Mouse (Mus musculus) splenic B cell, adult 2 months (primary cell): ENCODE results near the gene Nfib.

Source experiments
- DNase-seq: peaks from one replicate; pipeline ENCODE4 v3.0.0-alpha.2; 2011; ENCODE audit warnings: low read depth, low spot score
- H3K27me3 ChIP-seq: 2 replicates; pipeline ENCODE4 v1.6.1; 2012; ENCODE audit warnings: mild to moderate bottlenecking, low read length, moderate library complexity, mixed read lengths; ENCODE audit not compliant: control insufficient read depth, poor library complexity, insufficient read depth, severe bottlenecking
- H3K36me3 ChIP-seq: 2 replicates; pipeline ENCODE4 v1.6.1; 2012; ENCODE audit warnings: mild to moderate bottlenecking, low read length, moderate library complexity, mixed read lengths; ENCODE audit not compliant: control insufficient read depth, poor library complexity, insufficient read depth, severe bottlenecking

Nfib gene

GRCm38 (mm10) chr4:82443441-82443840, 262.1 kb downstream of the Nfib start:
- H3K36me3 ChIP-seq: no peaks in the 10 kb centered on the region
- no peak for DNase-seq
- no peaks in the 10 kb centered on the region; the same call in 1 of the 2 replicates for H3K27me3 ChIP-seq

GRCm38 (mm10) chr4:82443003-82443402, 262.5 kb downstream of the Nfib start:
- no peak for DNase-seq
- Histone ChIP-seq H3K27me3 (no peaks in the 10 kb centered on the region; the same call in 1 of the 2 replicates), H3K36me3 (no peaks in the 10 kb centered on the region)

- DNase-seq: no peak
These were observed 264.9 kb downstream of the Nfib start for GRCm38 (mm10) chr4:82440606-82441005.

GRCm38 (mm10) chr4:82439813-82440212, 265.7 kb downstream of the Nfib start:
- DNase-seq: no peak
- H3K27me3 ChIP-seq: no peaks in the 10 kb centered on the region
- H3K36me3 ChIP-seq: no peaks in the 10 kb centered on the region

More at GRCm38 (mm10) chr4:82440606-82441005, 264.9 kb downstream of the Nfib start:
- H3K27me3 ChIP-seq: no peaks in the 10 kb centered on the region
- H3K36me3 ChIP-seq: no peaks in the 10 kb centered on the region

- no peaks in the 10 kb centered on the region for H3K27me3 ChIP-seq
- no peaks in the 10 kb centered on the region for H3K36me3 ChIP-seq
- DNase-seq: no peak
These were observed 266.9 kb downstream of the Nfib start for GRCm38 (mm10) chr4:82438631-82439030.

GRCm38 (mm10) chr4:82437533-82438318, 267.8 kb downstream of the Nfib start:
- Histone ChIP-seq H3K27me3 (no peaks in the 10 kb centered on the region), H3K36me3 (no peaks in the 10 kb centered on the region)
- no peak for DNase-seq

GRCm38 (mm10) chr4:82436656-82437055, 268.9 kb downstream of the Nfib start:
- DNase-seq: no peak
- Histone ChIP-seq H3K36me3 (no peaks in the 10 kb centered on the region), H3K27me3 (no peaks in the 10 kb centered on the region)

- no peak for DNase-seq
- Histone ChIP-seq H3K36me3 (no peaks in the 10 kb centered on the region), H3K27me3 (no peaks in the 10 kb centered on the region)
These were observed 269.8 kb downstream of the Nfib start for GRCm38 (mm10) chr4:82435716-82436115.

GRCm38 (mm10) chr4:82433926-82434705, 271.4 kb downstream of the Nfib start:
- H3K27me3 ChIP-seq: no peaks in the 10 kb centered on the region
- H3K36me3 ChIP-seq: no peaks in the 10 kb centered on the region
- no peak for DNase-seq

- no peak for DNase-seq
- no peaks in the 10 kb centered on the region for H3K36me3 ChIP-seq
- H3K27me3 ChIP-seq: no peaks in the 10 kb centered on the region
These were observed 273.7 kb downstream of the Nfib start for GRCm38 (mm10) chr4:82431831-82432230.

GRCm38 (mm10) chr4:82430802-82431201, 274.7 kb downstream of the Nfib start:
- Histone ChIP-seq H3K27me3 (no peaks in the 10 kb centered on the region), H3K36me3 (no peaks in the 10 kb centered on the region)
- DNase-seq: no peak

- no peaks in the 10 kb centered on the region for H3K27me3 ChIP-seq
- no peaks in the 10 kb centered on the region for H3K36me3 ChIP-seq
- DNase-seq: no peak
These were observed 279.3 kb downstream of the Nfib start for GRCm38 (mm10) chr4:82426224-82426623.

GRCm38 (mm10) chr4:82418241-82418640, 287.3 kb downstream of the Nfib start:
- DNase-seq: no peak

GRCm38 (mm10) chr4:82415817-82416216, 289.7 kb downstream of the Nfib start:
- DNase-seq: no peak
- no peaks in the 10 kb centered on the region for H3K36me3 ChIP-seq
- no peaks in the 10 kb centered on the region; the same call in 1 of the 2 replicates for H3K27me3 ChIP-seq

More at GRCm38 (mm10) chr4:82418241-82418640, 287.3 kb downstream of the Nfib start:
- H3K36me3 ChIP-seq: no peaks in the 10 kb centered on the region
- H3K27me3 ChIP-seq: no peaks in the 10 kb centered on the region; the same call in 1 of the 2 replicates

- no peak for DNase-seq
- H3K27me3 ChIP-seq: no peaks in the 10 kb centered on the region; the same call in 1 of the 2 replicates
These were observed 292.9 kb downstream of the Nfib start for GRCm38 (mm10) chr4:82412651-82413050.

More at GRCm38 (mm10) chr4:82412651-82413050, 292.9 kb downstream of the Nfib start:
- H3K36me3 ChIP-seq: no peaks in the 10 kb centered on the region
